Mouse (Mus musculus): ENCODE results near the gene 4932438H23Rik. TPM values are rescaled to one million over a fixed set of nuclear protein-coding genes. Genes with fewer than 3 reads are reported as not detected.

The 4932438H23Rik gene
- total and polyA plus RNA-seq, 3 experiments, result not detected

- Histone ChIP-seq H3K4me1 (ENCODE audit: control insufficient read depth in 1 of 2, insufficient read depth in 2 of 2, low read length in 2 of 2) (peaks cover 0 to 14% of the 10 kb centered on the region in 2 experiments; a peak in 3 of 4 replicates), H3K4me3 (ENCODE audit: control insufficient read depth in 1 of 2, insufficient read depth in 1 of 2, low read depth in 2 of 2, low read length in 2 of 2) (no peak overlapping the region), H3K9me3 (replicated peaks; ENCODE audit: insufficient read depth, low read length) (no peaks in the 10 kb centered on the region), H3K27me3 (ENCODE audit: control insufficient read depth in 1 of 2, insufficient read depth in 2 of 2, low read length in 2 of 2) (no peaks in the 10 kb centered on the region), H3K79me2 (ENCODE audit: control insufficient read depth, insufficient read depth, low read length, poor library complexity) (no peaks in the 10 kb centered on the region), H3K9ac (ENCODE audit: control insufficient read depth, low read depth, low read length, poor library complexity, severe bottlenecking) (no peak overlapping the region), H3K27ac (ENCODE audit: control insufficient read depth, low read depth, low read length) (no peak overlapping the region), H3K36me3 (ENCODE audit: control insufficient read depth in 1 of 2, insufficient read depth in 2 of 2, low read length in 2 of 2) (no peaks in the 10 kb centered on the region; a peak in 1 of 4 replicates)
- no peak for DNase-seq (ENCODE audit: low read depth, low spot score)
- no peak for TF ChIP-seq ZMIZ1 (IDR thresholded peaks at IDR 0.05; ENCODE audit: low read depth, low read length)
- no peak for TF ChIP-seq SMC3 (IDR thresholded peaks at IDR 0.05; ENCODE audit: low read depth, low read length)
- TF ChIP-seq GATA1 (IDR thresholded peaks at IDR 0.05; ENCODE audit: low read depth, low read length), result no peak
- no peak for TF ChIP-seq CHD2 (IDR thresholded peaks at IDR 0.05; ENCODE audit: low read length)
- no peak for TF ChIP-seq GABPA (IDR thresholded peaks at IDR 0.05; ENCODE audit: low read depth, low read length)
- TF ChIP-seq TCF12 (IDR thresholded peaks at IDR 0.05; ENCODE audit: low read depth, low read length), result no peak
- TF ChIP-seq POLR2A (IDR thresholded peaks at IDR 0.05; ENCODE audit: control insufficient read depth in 1 of 2, insufficient read depth in 1 of 2, low read depth in 1 of 2, low read length in 2 of 2, poor library complexity in 1 of 2), result no peak
- no peak for TF ChIP-seq CHD1 (IDR thresholded peaks at IDR 0.05; ENCODE audit: low read depth, low read length)
- TF ChIP-seq MAFK (IDR thresholded peaks at IDR 0.05; ENCODE audit: borderline replicate concordance, low read depth, low read length), result no peak
- TF ChIP-seq EP300 (IDR thresholded peaks at IDR 0.05; ENCODE audit: low read depth in 1 of 2, low read length in 2 of 2), result no peak
- no peak for TF ChIP-seq MAZ (IDR thresholded peaks at IDR 0.05; ENCODE audit: low read depth, low read length)
- TF ChIP-seq KAT2A (conservative IDR thresholded peaks at IDR 0.05; ENCODE audit: low read depth, low read length), result no peak
- no peak for TF ChIP-seq USF2 (IDR thresholded peaks at IDR 0.05; ENCODE audit: borderline replicate concordance in 1 of 2, insufficient read depth in 1 of 2, low read depth in 1 of 2, low read length in 2 of 2)
- no peak for TF ChIP-seq RCOR1 (IDR thresholded peaks at IDR 0.05; ENCODE audit: low read depth, low read length)
- TF ChIP-seq ZC3H11A (IDR thresholded peaks at IDR 0.05; ENCODE audit: low read depth, low read length), result no peak
- no peak for TF ChIP-seq MYC (IDR thresholded peaks at IDR 0.05; ENCODE audit: low read depth, low read length)
- no peak for TF ChIP-seq CTCF (IDR thresholded peaks at IDR 0.05 in 2 of 3, conservative IDR thresholded peaks at IDR 0.05 in 1 of 3; ENCODE audit: control insufficient read depth in 1 of 3, insufficient read depth in 1 of 3, low read depth in 2 of 3, low read length in 3 of 3, poor library complexity in 1 of 3, severe bottlenecking in 1 of 3)
- TF ChIP-seq E2F4 (IDR thresholded peaks at IDR 0.05; ENCODE audit: borderline replicate concordance, low read depth, low read length), result no peak
- TF ChIP-seq HCFC1 (IDR thresholded peaks at IDR 0.05; ENCODE audit: low read depth, low read length), result no peak
- no peak for TF ChIP-seq ZKSCAN1 (IDR thresholded peaks at IDR 0.05; ENCODE audit: low read depth, low read length)
Measured at GRCm38 (mm10) chr16:91119879-91120278, 25.0 kb upstream of the 4932438H23Rik start.

GRCm38 (mm10) chr16:91116696-91117095 lies 21.8 kb upstream of the 4932438H23Rik start:
- H3K9ac ChIP-seq (ENCODE audit: control insufficient read depth, low read depth, low read length, poor library complexity, severe bottlenecking), result no peak overlapping the region
- H3K4me3 ChIP-seq (ENCODE audit: control insufficient read depth in 1 of 2, insufficient read depth in 1 of 2, low read depth in 2 of 2, low read length in 2 of 2), result no peak overlapping the region
- peaks cover 0 to 7% of the 10 kb centered on the region in 2 experiments; a peak in 2 of 4 replicates for H3K4me1 ChIP-seq (ENCODE audit: control insufficient read depth in 1 of 2, insufficient read depth in 2 of 2, low read length in 2 of 2)
- H3K36me3 ChIP-seq (ENCODE audit: control insufficient read depth in 1 of 2, insufficient read depth in 2 of 2, low read length in 2 of 2), result no peaks in the 10 kb centered on the region
- no peak overlapping the region for H3K27ac ChIP-seq (ENCODE audit: control insufficient read depth, low read depth, low read length)
- TF ChIP-seq MAX (IDR thresholded peaks at IDR 0.05; ENCODE audit: low read length) (no peak), EP300 (IDR thresholded peaks at IDR 0.05; ENCODE audit: low read depth in 1 of 2, low read length in 2 of 2) (0 out of 4 replicates have a peak, but pooled peaks of 1 of the 2 experiments have one; percentile 12)
- H3K27me3 ChIP-seq (ENCODE audit: control insufficient read depth in 1 of 2, insufficient read depth in 2 of 2, low read length in 2 of 2), result no peaks in the 10 kb centered on the region
- DNase-seq (ENCODE audit: low read depth, low spot score), result no peak
- no peaks in the 10 kb centered on the region for H3K79me2 ChIP-seq (ENCODE audit: control insufficient read depth, insufficient read depth, low read length, poor library complexity)
- H3K9me3 ChIP-seq (replicated peaks; ENCODE audit: insufficient read depth, low read length), result no peaks in the 10 kb centered on the region

All from MEL (cell line).